Mouse (Mus musculus): ENCODE results near the gene Zfp335.
A peak's percentile ranks its signal among the peaks of the same experiment; 100 is the strongest.
"Not testable (repeated sequence)": the region's sequence is repeated elsewhere in the genome, so short reads cannot be mapped to it uniquely, and the experiment has no call there.

Zfp335 gene

DNA sequence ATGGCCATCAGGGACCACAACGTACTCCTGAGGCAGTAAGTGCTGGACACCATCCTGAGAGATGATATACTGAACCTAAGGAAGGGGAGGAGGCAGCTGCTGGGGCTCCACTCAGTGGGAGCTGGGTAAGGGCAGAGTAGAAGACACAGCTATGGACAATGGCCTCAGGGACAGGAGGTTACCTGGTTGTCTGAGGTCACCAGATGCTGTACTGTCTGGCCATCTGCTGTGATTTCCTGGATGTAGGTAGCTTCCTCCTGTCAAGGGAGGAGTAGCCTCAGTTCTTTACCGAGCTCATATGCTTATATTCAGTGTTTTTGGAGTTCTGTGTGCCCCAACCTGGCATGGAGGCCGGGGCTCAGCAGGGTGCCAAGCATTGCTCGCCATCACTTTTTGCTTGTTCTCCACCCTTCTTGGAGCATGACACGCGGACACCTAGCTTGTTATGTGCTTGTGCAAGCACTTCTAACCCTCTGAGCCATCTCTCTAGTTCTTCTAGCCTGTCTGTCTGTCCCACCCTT lies 18.8 kb downstream of the Zfp335 start:
- no peak for DNase-seq

DNA sequence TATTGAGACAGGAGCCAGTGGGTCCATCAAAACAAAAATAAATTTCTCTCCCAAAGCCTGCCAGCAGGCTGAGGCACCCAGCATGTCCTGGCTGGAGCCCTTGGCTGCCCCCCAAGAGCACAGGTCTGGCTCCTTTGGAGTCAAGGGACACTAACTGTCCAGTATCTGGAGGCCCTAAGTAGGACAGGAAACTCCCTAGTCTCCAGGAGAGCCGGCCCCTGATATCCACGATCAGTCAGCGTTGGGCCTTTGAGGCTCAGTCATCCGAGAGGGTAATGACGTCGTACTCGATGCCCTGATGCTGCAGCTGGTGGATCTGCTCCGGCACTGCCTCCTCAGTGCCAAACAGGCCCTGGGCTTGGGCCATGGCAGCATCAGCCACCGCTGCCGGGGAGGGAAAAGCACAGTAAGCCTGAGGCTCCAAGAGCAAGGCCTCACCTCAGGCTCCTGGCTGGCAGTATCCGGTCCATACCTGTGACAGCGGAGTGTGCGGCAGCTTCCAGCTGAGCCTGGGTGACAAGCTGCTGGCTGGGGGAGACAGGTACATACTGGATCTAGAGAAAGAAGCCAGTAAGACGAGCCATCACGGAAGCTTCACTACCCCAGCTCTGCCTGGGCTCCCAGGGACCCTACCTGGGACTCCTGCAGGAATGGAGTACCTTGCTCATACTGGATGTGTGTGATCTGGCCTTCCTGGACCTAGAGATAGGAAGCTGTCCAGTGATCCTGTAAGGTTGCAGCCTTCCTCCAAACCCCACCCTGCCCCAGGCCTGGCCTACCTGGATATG lies 19.5 kb downstream of the Zfp335 start:
- DNase-seq, result no peak

DNA sequence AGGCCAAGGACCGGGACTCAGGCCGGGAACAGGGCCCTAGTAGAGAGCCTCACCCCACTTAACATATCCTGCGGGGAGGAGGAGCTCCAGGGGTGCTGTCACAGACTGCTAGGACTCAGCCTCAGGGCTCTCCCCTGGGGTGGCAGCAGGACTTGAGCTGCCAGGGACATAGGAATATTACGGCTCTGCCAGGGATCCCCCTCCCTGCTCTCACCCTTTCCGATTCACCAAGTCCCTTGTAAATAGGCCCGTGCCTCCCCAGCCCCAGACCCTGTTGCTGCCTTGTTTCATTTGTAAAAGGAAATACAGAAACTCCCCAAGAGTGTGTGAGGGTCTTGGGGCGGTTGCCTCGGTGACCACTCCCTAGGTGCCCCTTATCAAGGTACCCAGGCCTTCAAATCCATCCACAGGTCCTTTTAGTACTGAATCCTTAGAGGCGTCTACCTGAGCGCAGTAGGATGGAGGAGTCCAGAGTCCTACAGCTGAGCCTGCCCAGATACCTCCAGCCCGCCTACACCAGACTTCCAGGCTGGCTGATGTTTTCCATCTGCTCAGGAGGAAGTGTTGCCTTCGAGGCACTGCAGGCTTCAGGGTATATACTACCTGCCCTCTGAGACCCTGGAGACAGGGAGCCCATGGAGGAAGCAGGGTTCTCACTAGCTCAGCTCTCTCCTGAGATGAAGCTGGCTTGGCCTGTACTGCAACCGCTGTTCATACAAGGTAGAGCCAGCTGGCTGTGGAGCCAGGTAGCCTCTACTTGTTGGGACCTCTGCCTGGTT lies 20.3 kb downstream of the Zfp335 start:
- DNase-seq, result no peak

DNA sequence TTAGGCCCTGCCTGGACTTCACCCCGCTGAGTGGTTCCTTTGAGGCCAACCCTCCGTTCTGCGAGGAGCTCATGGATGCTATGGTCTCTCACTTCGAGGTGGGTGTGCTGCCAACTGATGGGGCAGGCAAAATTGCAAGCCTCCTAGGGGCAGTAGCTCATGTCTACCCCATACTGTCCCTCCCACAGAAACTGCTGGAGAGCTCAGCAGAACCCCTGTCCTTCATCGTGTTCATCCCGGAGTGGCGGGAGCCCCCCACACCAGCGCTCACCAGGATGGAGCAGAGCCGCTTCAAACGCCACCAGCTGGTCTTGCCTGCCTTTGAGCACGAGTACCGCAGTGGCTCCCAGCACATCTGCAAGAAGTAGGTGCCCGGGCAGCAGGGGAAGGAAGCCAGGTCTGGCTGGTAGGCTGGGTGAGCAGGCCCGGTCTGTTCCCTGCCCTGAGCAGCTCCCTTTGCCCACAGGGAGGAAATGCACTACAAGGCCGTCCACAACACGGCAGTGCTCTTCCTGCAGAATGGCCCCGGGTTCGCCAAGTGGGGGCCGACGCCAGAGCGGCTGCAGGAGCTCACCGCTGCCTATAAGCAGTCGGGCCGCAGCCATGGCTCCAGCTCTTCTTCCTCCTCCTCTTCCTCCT lies 21.0 kb downstream of the Zfp335 start:
- DNase-seq, result no peak

DNA sequence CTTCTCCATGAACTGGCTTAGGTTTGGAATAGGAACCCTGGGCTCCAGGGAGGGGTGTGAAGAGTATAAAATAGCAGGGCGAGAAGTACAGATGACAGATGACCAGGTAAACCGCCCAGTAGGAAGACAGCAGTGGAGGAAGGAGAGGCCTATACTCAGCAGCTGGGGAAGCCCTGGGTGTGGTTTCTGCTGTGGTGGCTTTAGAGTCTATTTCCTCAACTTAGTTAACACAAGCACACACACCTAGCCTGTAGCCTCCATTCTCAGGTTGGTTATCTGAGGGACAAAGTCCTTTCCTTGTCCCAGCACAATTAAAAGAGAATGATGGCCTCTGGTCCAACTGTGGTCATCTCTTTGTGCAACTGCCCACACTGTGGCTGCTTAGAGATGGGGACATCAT lies 21.6 kb downstream of the Zfp335 start:
- DNase-seq, result no peak

DNA sequence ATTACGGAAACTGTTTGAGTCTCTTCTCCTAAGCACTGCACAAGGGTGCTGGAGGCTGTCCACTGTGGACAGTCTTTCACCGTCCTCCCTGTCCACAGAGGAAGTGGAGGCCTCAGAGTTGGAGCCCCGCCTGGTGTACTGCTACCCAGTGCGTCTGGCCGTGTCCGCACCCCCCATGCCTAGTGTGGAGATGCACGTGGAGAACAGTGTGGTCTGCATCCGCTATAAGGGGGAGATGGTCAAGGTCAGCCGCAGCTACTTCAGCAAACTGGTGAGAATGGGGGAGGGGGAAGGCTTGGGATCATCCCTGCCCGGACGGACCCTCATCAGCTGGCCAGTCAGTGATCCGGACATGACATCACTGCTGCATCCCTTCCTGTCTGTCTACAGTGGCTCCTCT lies 22.6 kb downstream of the Zfp335 start:
- DNase-seq, result no peak

DNA sequence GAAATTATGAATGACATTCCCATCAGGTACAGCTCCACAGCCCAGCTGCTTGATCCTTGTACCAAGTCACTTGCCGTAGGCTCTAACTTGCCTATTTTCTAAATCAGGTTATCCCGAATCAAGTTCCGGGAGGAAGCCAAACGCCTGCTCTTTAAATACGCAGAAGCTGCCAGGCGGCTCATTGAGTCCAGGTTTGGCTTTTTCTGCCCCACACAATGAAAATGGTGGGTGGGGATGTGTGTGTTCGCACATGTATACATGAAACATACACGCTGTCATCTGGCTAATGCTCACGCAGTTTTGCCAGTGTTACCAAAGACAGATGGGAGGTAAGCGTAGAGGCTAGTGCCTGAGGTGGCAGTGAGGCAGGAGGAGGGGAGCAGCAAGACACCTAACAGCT lies 24.9 kb downstream of the Zfp335 start:
- no peak for DNase-seq

DNA sequence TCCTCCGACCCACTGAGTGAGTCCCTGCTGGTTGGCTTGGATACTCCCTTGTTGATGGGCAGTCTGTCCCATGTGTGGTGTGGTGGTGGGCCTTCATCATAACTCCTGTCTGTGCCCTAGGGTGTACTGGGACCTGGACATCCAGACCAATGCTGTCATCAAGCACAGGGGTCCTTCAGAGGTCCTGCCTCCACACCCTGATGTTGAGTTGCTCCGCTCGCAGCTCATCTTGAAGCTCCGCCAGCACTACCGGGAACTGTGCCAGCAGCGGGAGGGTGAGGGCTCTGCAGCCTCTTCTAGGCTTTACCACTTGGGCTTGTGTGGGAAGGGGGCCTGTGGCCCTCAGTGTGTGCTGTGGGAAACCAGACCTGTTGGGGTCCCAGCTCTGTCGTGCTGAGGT lies 25.8 kb downstream of the Zfp335 start:
- DNase-seq, result no peak

DNA sequence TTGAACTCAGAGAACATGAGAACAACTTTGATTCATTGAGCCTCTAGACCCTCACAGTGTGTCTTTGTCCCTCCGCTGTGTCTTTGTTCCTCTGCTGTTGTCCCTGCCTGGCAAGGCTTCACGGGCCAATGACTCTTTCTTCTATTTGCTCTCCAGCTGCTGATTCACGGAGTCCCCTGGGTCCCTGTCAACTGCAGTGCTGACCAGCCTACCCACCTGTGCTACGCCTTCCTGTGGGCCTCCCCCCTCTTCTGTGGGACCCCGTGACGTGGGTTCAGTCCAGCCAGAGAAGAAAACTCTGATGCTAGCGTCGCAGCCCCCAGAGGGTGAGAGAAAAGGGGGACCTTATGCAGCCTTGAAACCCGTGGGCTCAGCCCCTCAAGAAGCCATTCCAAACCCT lies 28.9 kb downstream of the Zfp335 start:
- DNase-seq, result no peak

DNA sequence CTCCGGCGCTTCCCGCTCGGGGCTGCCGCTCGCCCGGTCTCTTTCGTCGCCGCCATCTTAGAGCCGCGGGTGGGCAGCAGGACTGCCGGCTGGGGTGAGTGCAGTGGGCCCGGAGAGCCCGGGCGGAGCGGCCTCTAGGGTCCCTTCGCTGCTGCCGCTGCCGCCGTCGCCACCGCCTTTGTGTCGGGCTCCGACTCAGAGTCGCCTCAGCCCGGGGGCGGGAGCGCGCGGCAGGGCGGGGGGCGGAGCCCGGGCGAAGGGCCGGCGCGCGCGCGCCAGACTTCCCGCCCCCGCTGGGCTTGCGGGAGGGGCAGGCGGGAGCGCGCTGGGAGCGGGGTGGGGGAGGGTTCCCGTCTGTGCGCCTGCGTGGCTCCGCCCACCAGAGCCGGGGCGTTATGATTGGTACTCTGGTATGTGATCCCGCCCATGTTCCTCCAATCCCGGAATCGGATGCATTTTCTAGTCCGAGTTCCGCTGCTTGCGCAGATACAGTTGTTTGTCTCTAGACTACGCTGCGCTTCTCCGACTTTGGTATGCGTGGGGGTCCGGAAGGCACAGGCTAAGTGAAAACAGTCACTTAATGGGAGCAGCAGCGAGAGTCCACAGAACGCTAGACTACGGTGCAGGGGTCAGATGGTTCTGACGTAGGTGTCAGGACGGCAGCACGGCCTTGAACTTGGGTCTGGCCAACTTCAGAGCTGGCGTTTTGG lies 31.8 kb downstream of the Zfp335 start:
- peak; percentile 97 for DNase-seq

DNA sequence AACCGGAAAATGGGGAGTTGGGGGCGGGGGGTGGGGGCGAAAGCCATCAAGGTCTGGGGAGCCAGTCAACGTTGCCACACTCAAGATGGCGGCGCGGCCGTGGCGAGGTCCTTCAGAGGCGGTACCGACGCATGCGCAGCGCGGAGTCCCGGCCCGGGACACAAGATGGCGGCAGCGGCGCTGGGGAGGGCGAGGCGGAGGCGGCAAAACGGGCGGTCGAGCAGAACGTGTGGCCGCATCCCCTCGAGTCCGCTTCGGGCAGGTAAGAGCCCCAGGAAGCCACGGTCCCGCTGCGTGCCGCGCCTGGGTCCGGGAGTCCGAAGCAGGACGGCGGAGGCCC lies 32.4 kb downstream of the Zfp335 start, which contains the start of gene Pcif1:
Gene Pcif1 (plus strand): TSS at position 77 of the 340 bp plus-strand sequence.
- DNase-seq, result peak; percentile 96

DNA sequence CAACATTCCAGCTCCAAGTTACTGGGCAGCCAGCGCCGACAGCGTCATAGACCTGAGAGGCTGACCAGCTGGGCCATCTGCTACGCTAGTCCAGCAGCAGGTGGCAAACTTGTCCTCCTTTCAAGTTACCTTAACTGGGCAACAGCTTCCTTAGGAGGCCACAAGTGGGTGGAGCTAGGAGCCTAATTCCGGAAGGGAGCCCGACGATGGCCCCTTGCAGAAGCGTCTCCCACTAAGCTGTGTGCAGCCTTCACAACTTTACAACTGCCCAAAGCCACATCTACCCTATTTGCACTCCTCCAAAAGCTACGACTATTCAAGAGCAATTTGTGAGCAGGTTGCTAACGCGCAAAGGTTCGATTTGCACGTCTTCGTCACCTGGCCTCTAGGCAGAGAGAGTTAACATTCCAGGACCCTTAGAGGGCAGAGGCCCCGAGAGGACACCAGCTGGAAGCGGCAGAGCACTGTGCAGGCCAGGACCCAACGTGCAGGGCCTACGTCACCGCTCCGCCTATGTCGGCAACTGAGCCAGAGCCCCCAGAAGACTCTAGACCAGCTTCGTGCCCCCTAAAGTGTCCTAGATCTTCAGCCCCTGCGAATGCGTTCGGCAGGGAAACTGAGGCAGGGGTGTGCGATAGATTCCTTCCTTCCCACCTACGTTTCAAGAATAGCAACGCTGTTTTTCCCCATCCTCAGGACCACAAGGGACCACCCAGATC lies 32.9 kb downstream of the Zfp335 start:
- DNase-seq, result peak; percentile 64

DNA sequence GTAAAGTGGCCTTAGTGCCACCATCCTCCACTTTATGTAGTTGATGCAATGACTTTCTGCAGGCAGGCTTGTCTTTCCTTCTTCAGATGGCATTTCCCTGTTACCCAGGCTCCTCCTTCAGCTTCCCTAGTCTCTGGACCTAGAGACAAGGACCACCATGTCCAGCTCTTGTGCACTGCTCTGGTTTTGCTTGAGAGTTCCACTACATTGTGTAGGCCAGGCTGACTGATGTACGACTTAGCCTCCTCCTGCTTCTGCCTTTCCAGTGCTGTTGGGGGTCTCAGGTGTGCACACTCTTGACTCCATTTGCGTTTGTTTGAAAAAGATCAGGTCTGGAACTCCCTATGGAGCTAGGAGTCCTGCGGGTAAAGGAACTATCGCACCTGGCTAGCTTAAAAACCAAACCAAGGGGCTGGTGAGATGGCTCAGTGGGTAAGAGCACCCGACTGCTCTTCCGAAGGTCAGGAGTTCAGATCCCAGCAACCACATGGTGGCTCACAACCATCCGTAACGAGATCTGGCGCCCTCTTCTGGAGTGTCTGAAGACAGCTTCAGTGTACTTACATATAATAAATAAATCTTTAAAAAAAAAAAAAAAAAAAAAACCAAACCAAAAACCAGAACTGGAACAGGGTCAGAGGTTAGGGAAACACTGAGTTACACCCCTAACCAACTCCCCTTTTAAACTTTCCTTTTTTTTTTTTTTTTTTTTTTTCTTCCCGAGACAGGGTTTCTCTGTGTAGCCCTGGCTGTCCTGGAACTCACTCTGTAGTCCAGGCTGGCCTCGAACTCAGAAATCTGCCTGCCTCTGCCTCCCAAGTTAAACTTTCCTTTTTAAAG lies 34.0 kb downstream of the Zfp335 start:
- DNase-seq, result not testable (repeated sequence)

DNA sequence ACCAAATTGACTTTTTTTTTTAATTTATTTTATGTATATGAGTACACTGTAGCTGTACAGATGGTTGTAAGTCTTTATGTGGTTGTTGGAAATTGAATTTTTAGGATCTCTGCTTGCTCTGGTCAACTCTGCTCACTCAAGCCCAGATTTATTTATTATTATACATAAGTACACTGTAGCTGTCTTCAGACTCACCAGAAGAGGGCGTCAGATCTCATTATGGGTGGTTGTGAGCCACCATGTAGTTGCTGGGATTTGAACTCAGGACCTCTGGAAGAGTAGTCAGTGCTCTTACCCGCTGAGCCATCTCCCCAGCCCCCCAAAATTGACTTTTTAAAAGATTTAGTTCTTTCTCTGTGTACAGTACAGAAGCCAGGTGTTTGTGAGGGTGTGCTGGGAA lies 35.9 kb downstream of the Zfp335 start:
- DNase-seq, result not testable (repeated sequence)

DNA sequence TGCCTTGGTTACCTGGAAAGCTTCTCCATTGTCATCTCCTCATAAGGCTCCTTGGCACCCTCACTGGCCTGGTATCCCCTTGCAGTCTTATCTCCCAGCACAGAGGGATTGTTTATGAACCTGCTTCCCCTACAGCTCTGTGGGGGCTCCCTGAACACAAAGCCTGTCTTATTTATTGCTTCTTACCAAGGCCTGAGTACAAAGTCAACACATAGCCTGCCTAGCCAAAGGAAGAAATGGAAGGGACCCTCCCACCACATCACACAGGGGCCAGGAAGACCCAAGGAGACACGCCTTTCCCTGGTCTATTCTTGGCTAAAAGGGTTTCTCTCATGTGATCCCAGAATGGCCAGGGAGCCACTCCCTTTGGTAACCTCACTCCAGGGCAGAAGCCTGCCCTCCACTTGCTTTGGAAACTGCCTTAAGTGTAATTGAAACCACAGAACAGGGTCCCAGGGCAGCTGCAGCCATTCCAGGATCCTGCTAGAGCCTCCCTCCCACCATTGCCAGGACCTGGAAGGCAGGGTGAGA lies 37.3 kb downstream of the Zfp335 start:
- no peak for DNase-seq

DNA sequence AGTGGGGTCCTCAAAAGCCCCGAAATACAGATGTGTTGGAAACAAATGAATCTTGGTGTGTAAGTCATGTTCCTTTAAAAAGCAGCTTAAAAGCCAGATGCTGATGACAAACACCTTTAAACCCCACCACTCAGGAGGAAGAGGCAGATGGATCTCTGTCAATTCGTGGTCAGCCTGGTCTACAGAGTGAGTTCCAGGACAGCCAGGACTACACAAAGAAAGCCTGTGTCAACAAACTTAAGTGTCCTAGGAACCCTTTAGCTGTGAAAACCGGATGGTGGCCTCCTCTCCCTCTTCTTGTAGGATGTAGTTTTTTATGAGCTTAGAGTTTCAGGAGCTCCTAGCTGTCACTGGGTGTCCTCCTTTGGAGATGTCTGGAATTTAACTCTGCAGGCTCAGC lies 37.9 kb downstream of the Zfp335 start:
- DNase-seq, result no peak

DNA sequence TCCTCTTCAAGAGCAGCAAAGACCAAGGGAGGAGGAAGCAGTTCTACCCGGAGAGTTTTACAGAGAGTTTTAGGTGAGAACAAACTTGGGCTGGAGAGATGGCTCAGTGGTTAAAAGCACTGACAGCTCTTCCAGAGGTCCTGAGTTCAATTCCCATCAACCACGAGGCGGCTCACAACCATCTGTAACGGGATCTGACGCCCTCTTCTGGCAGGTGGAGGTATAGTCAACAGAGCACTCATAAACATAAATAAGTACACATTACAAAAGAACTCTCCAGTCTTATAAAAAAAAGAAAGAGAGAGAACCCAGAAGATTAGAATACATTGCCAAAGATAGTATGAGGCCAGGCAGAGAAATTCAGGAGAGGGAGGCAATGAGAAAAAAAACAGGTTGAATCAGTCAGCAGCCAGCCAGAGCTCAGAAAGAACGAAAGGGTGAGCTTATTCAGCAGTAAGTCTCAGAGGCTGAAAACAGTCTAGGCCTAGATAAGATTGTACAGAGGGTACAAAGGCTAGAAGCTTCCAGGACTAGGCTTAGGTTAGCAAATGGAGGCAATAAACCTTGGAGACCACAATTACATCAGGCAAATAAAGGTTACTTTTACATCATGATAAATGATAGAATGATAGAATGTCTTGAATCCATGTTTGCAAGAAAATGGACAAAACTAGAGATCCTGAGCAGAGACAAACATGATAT lies 39.8 kb downstream of the Zfp335 start:
- no peak for DNase-seq

DNA sequence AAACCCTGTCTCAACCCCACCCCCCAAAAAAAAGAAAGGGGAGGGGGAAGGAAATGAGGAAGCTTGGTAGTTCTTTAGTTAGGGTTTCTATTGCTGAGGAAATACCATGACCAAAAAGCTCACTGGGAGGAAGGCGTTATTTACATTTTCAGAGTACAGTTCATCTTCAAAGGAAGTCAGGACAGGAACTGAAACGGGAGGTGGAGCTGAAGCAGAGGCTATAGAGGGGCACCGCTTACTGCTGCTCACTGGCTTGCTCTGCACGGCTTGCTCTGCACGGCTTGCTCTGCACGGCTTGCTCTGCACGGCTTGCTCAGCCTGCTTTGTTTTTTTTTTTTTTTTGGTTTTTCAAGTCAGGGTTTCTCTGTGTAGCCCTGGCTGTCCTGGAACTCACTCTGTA lies 43.1 kb downstream of the Zfp335 start:
- no peak for DNase-seq

DNA sequence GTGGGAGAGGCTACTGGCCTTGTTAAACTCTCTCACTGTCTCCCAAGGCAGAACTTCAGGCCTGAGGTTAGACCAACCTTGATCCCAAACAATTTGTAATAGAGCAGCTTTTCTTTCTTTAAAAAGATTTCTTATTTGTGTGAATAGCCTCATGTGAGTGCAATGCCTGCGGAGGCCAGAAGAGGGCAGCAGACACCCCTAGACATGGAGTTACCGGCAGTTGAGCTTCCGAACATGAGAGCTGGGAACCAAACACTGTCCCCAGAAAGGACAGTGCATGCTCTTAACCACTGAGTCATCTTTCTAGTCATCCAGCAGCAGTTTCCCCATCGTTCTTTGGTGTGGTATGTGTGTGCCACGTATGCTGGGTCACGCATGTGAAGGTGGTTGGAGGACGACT lies 44.0 kb downstream of the Zfp335 start:
- DNase-seq, result peak; percentile 49

DNA sequence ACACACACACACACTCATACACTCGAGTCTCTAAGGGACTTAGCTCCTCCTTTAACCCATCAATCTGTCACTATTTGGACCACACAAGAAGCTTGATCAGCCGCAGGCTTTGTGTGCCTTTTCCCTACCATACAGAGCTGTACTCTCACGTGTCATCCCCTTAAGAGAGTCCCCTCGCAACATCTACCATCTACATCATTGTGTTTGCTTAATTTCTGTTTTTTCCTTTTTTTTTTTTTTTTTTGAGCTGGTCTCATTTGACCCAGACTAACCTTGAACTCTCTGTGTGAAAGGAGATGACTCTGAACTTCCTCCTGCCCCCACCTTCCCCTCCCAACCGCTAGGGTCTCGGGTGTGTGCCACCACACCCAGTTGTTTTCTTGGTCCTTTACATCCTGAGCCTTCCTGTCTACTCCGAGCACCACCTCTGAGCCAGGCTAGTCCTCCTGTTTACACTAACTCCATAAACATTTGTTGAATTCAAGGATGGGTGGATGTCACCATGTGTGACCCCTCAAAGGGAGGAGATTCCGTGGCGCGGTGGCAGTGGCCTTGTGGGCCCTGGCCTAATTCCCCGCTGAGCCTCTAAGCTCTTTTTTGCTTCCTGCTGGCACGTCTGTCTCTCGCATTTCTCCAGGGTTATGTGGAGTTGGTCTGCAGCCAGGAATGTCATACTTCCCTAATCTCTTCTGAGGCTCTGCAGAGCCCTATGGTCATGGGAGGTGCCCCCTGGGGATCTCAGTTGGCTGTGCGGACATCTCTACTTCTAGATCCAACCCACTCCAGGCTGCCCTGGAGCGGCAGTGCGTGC lies 44.6 kb downstream of the Zfp335 start:
- no peak for DNase-seq

Measured in thymus, postnatal 4 days (tissue).